8 mouse cellular contexts compared by ENCODE assay signal in the genomic region with DNA sequence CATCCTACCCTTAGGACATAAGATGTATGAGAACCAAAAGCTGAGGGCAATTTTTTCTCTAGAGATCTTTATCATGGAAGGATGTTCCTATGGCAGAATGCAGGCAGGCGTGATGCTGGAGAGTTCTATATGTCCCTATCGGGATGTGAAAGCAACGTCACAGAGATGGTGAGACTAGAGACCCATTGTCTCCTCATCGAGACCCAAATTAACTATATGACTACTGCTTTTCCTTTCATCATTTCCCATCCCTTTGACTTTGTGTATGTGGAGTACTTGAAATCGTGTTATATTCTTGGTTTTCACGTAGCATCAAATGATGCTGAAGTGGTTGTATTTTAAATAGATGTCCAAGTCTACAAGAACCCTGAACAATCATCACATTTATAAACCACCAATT. TPM values are rescaled to one million over a fixed set of nuclear protein-coding genes. Genes with fewer than 3 reads are reported as not detected.
A peak's percentile ranks its signal among the peaks of the same experiment; 100 is the strongest.
DNase-seq lines count a peak whose midpoint lies in the region; ATAC-seq and TF ChIP-seq lines count a peak whose summit lies in the region.

Gene Ggact (minus strand): TSS at position 101 of the 400 bp plus-strand sequence.

- H3K27me3 ChIP-seq in cerebellum, adult 2 months (ENCODE audit: control insufficient read depth, insufficient read depth, low read length), result no peaks in the 10 kb centered on the region
- H3K27me3 ChIP-seq in C2C12 (ENCODE audit: control insufficient read depth, insufficient read depth, insufficient read length), result no peaks in the 10 kb centered on the region
- H3K27me3 ChIP-seq in forebrain, embryonic 11.5 days (ENCODE audit: control insufficient read depth, insufficient read depth, low read length), result no peaks in the 10 kb centered on the region
- H3K27me3 ChIP-seq in hindbrain, embryonic 14.5 days (ENCODE audit: control insufficient read depth, insufficient read depth, low read length), result peaks cover 14% of the 10 kb centered on the region
- H3K27me3 ChIP-seq in liver, embryonic 16.5 days (ENCODE audit: control insufficient read depth, insufficient read depth, low read depth, low read length), result no peaks in the 10 kb centered on the region

- peaks cover 4% of the 10 kb centered on the region for H3K36me3 ChIP-seq in C2C12 (ENCODE audit: control insufficient read depth, insufficient read depth)
- no peaks in the 10 kb centered on the region for H3K36me3 ChIP-seq in forebrain, embryonic 11.5 days (ENCODE audit: control insufficient read depth, insufficient read depth, low read length)
- H3K36me3 ChIP-seq in hindbrain, embryonic 14.5 days (replicated peaks; ENCODE audit: control insufficient read depth, insufficient read depth), result 0 out of 2 replicates have a peak, but pooled peaks cover 4% of the 10 kb centered on the region
- no peaks in the 10 kb centered on the region for H3K36me3 ChIP-seq in liver, embryonic 16.5 days (ENCODE audit: control insufficient read depth, insufficient read depth)

- no peak for TF ChIP-seq POLR2A in cerebellum, adult 2 months (IDR thresholded peaks at IDR 0.05; ENCODE audit: borderline replicate concordance, insufficient read depth, low read length)

- peaks cover 5% of the 10 kb centered on the region for H3K79me3 ChIP-seq in C2C12 (ENCODE audit: low read depth)

- H3ac ChIP-seq in C2C12 (ENCODE audit: control insufficient read depth, insufficient read length, low read depth), result peak within 1 kb of the TSS; percentile 72

- no peak for TF ChIP-seq CTCF in cerebellum, adult 2 months (IDR thresholded peaks at IDR 0.05; ENCODE audit: borderline replicate concordance, insufficient read depth, low read depth, low read length)
- TF ChIP-seq CTCF in C2C12 (IDR thresholded peaks at IDR 0.05; ENCODE audit: control insufficient read depth, insufficient read depth, insufficient read length), result no peak

- H3K9ac ChIP-seq in forebrain, embryonic 11.5 days (ENCODE audit: low read length), result peak within 1 kb of the TSS; percentile 67
- H3K9ac ChIP-seq in hindbrain, embryonic 14.5 days, result peak within 1 kb of the TSS; percentile 63
- peak within 1 kb of the TSS; percentile 71 for H3K9ac ChIP-seq in liver, embryonic 16.5 days (ENCODE audit: low read depth, low read length)

- H3K27ac ChIP-seq in cerebellum, adult 2 months (ENCODE audit: insufficient read depth, low read length), result peak within 1 kb of the TSS; percentile 97
- H3K27ac ChIP-seq in forebrain, embryonic 11.5 days (ENCODE audit: low read depth, low read length), result no peak within 1 kb of the TSS
- no peak within 1 kb of the TSS; the same call in 1 of the 2 replicates for H3K27ac ChIP-seq in hindbrain, embryonic 14.5 days
- peak within 1 kb of the TSS; percentile 79; the same call in 1 of the 2 replicates for H3K27ac ChIP-seq in liver, embryonic 16.5 days (ENCODE audit: low read length)

- H3K4me1 ChIP-seq in cerebellum, adult 2 months (ENCODE audit: control insufficient read depth, insufficient read depth, low read length), result peaks cover 9% of the 10 kb centered on the region; the same call in 1 of the 2 replicates
- peaks cover 4% of the 10 kb centered on the region; the same call in 1 of the 2 replicates for H3K4me1 ChIP-seq in forebrain, embryonic 11.5 days (replicated peaks; ENCODE audit: control insufficient read depth, insufficient read depth, low read length)
- no peaks in the 10 kb centered on the region for H3K4me1 ChIP-seq in hindbrain, embryonic 14.5 days (replicated peaks; ENCODE audit: control insufficient read depth, insufficient read depth, low read length)
- no peaks in the 10 kb centered on the region; the same call in 1 of the 2 replicates for H3K4me1 ChIP-seq in liver, embryonic 16.5 days (ENCODE audit: control insufficient read depth, low read depth, low read length)

- peak within 1 kb of the TSS; percentile 92 for H3K4me3 ChIP-seq in cerebellum, adult 2 months (replicated peaks; ENCODE audit: insufficient read depth, low read depth, low read length)
- peak within 1 kb of the TSS; percentile 42 for H3K4me3 ChIP-seq in C2C12 (ENCODE audit: insufficient read depth, poor library complexity, severe bottlenecking)
- peak within 1 kb of the TSS; percentile 64 for H3K4me3 ChIP-seq in forebrain, embryonic 11.5 days (ENCODE audit: low read depth, low read length)
- H3K4me3 ChIP-seq in hindbrain, embryonic 14.5 days (replicated peaks; ENCODE audit: low read length), result peak within 1 kb of the TSS; percentile 62
- H3K4me3 ChIP-seq in liver, embryonic 16.5 days (ENCODE audit: low read depth, low read length), result peak within 1 kb of the TSS; percentile 75

- no peaks in the 10 kb centered on the region for H3K9me3 ChIP-seq in forebrain, embryonic 11.5 days (ENCODE audit: control insufficient read depth, low read length)
- peaks cover 2% of the 10 kb centered on the region for H3K9me3 ChIP-seq in hindbrain, embryonic 14.5 days (ENCODE audit: control insufficient read depth, low read length)
- no peaks in the 10 kb centered on the region for H3K9me3 ChIP-seq in liver, embryonic 16.5 days (replicated peaks; ENCODE audit: control insufficient read depth, low read length)

- 52% methylated on average over 6 of the region's 6 CpGs for WGBS in cerebellum, adult 2 months
- WGBS in forebrain, embryonic 11.5 days, result 71% methylated on average over 6 of the region's 6 CpGs
- WGBS in hindbrain, embryonic 14.5 days, result 82% methylated on average over 6 of the region's 6 CpGs
- 74% methylated on average over 6 of the region's 6 CpGs for WGBS in liver, embryonic 16.5 days (ENCODE audit: insufficient replicate concordance)

- ATAC-seq in forebrain, embryonic 11.5 days (replicated peaks; ENCODE audit: low FRiP score), result no peak; the same call in 1 of the 2 replicates
- no peak for ATAC-seq in hindbrain, embryonic 14.5 days (ENCODE audit: low FRiP score)
- no peak for ATAC-seq in liver, embryonic 16.5 days (ENCODE audit: low read depth)

- H3K79me2 ChIP-seq in C2C12 (ENCODE audit: control insufficient read depth, insufficient read depth), result peaks cover 19% of the 10 kb centered on the region

- DNase-seq in cerebellum, adult 2 months, result no peak
- DNase-seq in cerebellum, postnatal 25 days, result no peak
- no peak for DNase-seq in forebrain, embryonic 11.5 days (ENCODE audit: low spot score)
- DNase-seq in hindbrain, embryonic 14.5 days (ENCODE audit: low spot score), result no peak
- no peak for DNase-seq in cerebellum, postnatal 4 days (ENCODE audit: low spot score in 2 of 2)
- DNase-seq in testis, postnatal 14 days (ENCODE audit: low spot score), result no peak

- H3K4me2 ChIP-seq in forebrain, embryonic 11.5 days (ENCODE audit: low read depth, low read length, severe bottlenecking), result peak within 1 kb of the TSS; percentile 93
- peak within 1 kb of the TSS; percentile 99 for H3K4me2 ChIP-seq in hindbrain, embryonic 14.5 days (replicated peaks)
- H3K4me2 ChIP-seq in liver, embryonic 16.5 days (ENCODE audit: low read depth, low read length), result peak within 1 kb of the TSS; percentile 68

TF ChIP-seq in C2C12, 6 proteins besides CTCF, POLR2A, EP300 and RAD21:
- TF ChIP-seq MYOG (IDR thresholded peaks at IDR 0.05; ENCODE audit: control insufficient read depth, extremely low read depth, insufficient read length) (no peak), MAX (IDR thresholded peaks at IDR 0.05) (no peak), USF1 (IDR thresholded peaks at IDR 0.05; ENCODE audit: low read depth) (no peak), FOSL1 (IDR thresholded peaks at IDR 0.05; ENCODE audit: insufficient read depth, low read length, poor library complexity, severe bottlenecking) (no peak), MYOD1 (IDR thresholded peaks at IDR 0.05; ENCODE audit: control insufficient read depth, insufficient read length, low read depth) (no peak), CEBPB (IDR thresholded peaks at IDR 0.05; ENCODE audit: low read depth) (no peak)

RNA-seq across cellular contexts. Expression of gene Ggact, which starts in this region (rescaled TPM):
- 137 and 143 TPM in 2 replicates for polyA plus RNA-seq in cerebellum, adult 2 months (2012; rRNA removed)
- 18.1 TPM for polyA plus RNA-seq in C2C12 (2012; fragmentation: generic; extraction: Trizol)
- 5.9 and 6.5 TPM in 2 replicates for polyA plus RNA-seq in forebrain, embryonic 11.5 days (2014; fragmentation: Nextera tagmentation; extraction: Ambion mirVana)
- 8.6 and 10.6 TPM in 2 replicates for polyA plus RNA-seq in hindbrain, embryonic 14.5 days (2014; fragmentation: Nextera tagmentation; extraction: Ambion mirVana)
- polyA plus RNA-seq in liver, embryonic 16.5 days (2015; fragmentation: Nextera tagmentation; extraction: Ambion mirVana), result 17.7 and 18.6 TPM in 2 replicates

Comparison
In these comparisons a context has a peak if more than half of its experiments do, and no peak if none do; other contexts are left out.
1. H3K27ac ChIP-seq: peak in cerebellum, adult 2 months (single experiment) and liver, embryonic 16.5 days (single experiment); none in forebrain, embryonic 11.5 days (single experiment) and hindbrain, embryonic 14.5 days (single experiment).
2. H3K4me3 ChIP-seq: peak in every context shown above with its lines; median percentile 92 in cerebellum, adult 2 months; 75 in liver, embryonic 16.5 days; 64 in forebrain, embryonic 11.5 days; 62 in hindbrain, embryonic 14.5 days; 42 in C2C12.
3. Peak in every context shown above with its lines, with median percentiles within 50 percentile points of each other: H3K4me2 ChIP-seq and H3K9ac ChIP-seq.